Mouse (Mus musculus) hindbrain, embryonic 14.5 days (tissue): ENCODE measurements at regions not wholly inside any gene's neighbourhood (a gene's known extent, or its start where the extent isn't known, plus 50 kb on each side); places are given as distances from the start of the nearest gene placed in this dataset.
"Not testable (repeated sequence)": the region's sequence is repeated elsewhere in the genome, so short reads cannot be mapped to it uniquely, and the experiment has no call there.

Source experiments
- ATAC-seq: fragments of 200-750 bp; cut with Nextera tagmentation; 2 replicates; pipeline ENCODE4 v1.8.0; 2017; ENCODE audit warnings: moderate number of reproducible peaks, mild to moderate bottlenecking, moderate TSS enrichment, moderate library complexity; ENCODE audit not compliant: low FRiP score
- DNase-seq: peaks from one replicate; pipeline ENCODE4 v3.0.0-alpha.2; 2015; ENCODE audit warnings: low spot score
- H3K27ac ChIP-seq: fragments of 300-500 bp; sonication (generic); 2 replicates; pipeline ENCODE4 v1.5.1; 2014; ENCODE audit warnings: mild to moderate bottlenecking, moderate library complexity
- H3K27me3 ChIP-seq: fragments of 300-500 bp; sonication (generic); 2 replicates; pipeline ENCODE4 v1.6.1; 2014; ENCODE audit warnings: mild to moderate bottlenecking, low read length, mixed read lengths; ENCODE audit not compliant: control insufficient read depth, insufficient read depth
- H3K36me3 ChIP-seq: fragments of 300-500 bp; sonication (generic); replicated peaks from 2 replicates; pipeline ENCODE4 v1.6.1; 2014; ENCODE audit not compliant: control insufficient read depth, insufficient read depth
- H3K4me1 ChIP-seq: fragments of 300-500 bp; sonication (generic); replicated peaks from 2 replicates; pipeline ENCODE4 v1.6.1; 2014; ENCODE audit warnings: antibody characterized with exemption, low read length, mixed read lengths; ENCODE audit not compliant: control insufficient read depth, insufficient read depth
- H3K4me2 ChIP-seq: fragments of 300-500 bp; sonication (generic); replicated peaks from 2 replicates; pipeline ENCODE4 v1.6.1; 2014; ENCODE audit warnings: mild to moderate bottlenecking, moderate library complexity
- H3K4me3 ChIP-seq: fragments of 300-500 bp; sonication (generic); replicated peaks from 2 replicates; pipeline ENCODE4 v1.5.1; 2014; ENCODE audit warnings: mild to moderate bottlenecking, low read length
- H3K9ac ChIP-seq: fragments of 300-500 bp; sonication (generic); 2 replicates; pipeline ENCODE4 v1.6.1; 2014
- H3K9me3 ChIP-seq: fragments of 300-500 bp; sonication (generic); 2 replicates; pipeline ENCODE4 v1.6.1; 2016; ENCODE audit warnings: low read length; ENCODE audit not compliant: control insufficient read depth
- WGBS: fragments of 180-500 bp; shearing (Covaris S2); extraction: QIAGEN DNeasy Blood & Tissue Kit; methylation state at CpG from one replicate; pipeline ENCODE4 v1.1.7; 2014; 5-methylcytosine and 5-hydroxymethylcytosine counted together

GRCm38 (mm10) chr6:68828460-68828859 is 1292.9 kb upstream of the Tacstd2 start:
- not testable (repeated sequence) for H3K4me3 ChIP-seq, DNase-seq, ATAC-seq, H3K27ac ChIP-seq, H3K9ac ChIP-seq, H3K4me1 ChIP-seq, H3K36me3 ChIP-seq, H3K9me3 ChIP-seq, H3K27me3 ChIP-seq, H3K4me2 ChIP-seq
- 93% methylated on average over 1 of the region's 1 CpGs for WGBS

GRCm38 (mm10) chr6:68813346-68813745 is 1277.8 kb upstream of the Tacstd2 start:
- WGBS, result 82% methylated on average over 3 of the region's 3 CpGs
- ATAC-seq, result no peak

GRCm38 (mm10) chr6:68799205-68799604 is 1263.6 kb upstream of the Tacstd2 start:
- not testable (repeated sequence) for H3K9ac ChIP-seq, H3K4me2 ChIP-seq, H3K27ac ChIP-seq, H3K36me3 ChIP-seq, ATAC-seq, H3K4me3 ChIP-seq, DNase-seq, H3K9me3 ChIP-seq, H3K27me3 ChIP-seq, H3K4me1 ChIP-seq
- WGBS, result 93% methylated on average over 17 of the region's 19 CpGs

More at GRCm38 (mm10) chr6:68813346-68813745, 1277.8 kb upstream of the Tacstd2 start:
- Histone ChIP-seq H3K4me3 (no peak overlapping the region), H3K27ac (no peak overlapping the region), H3K27me3 (no peaks in the 10 kb centered on the region), H3K9me3 (no peaks in the 10 kb centered on the region), H3K36me3 (no peaks in the 10 kb centered on the region), H3K4me1 (no peaks in the 10 kb centered on the region), H3K9ac (no peak overlapping the region), H3K4me2 (no peak overlapping the region)
- DNase-seq, result no peak

GRCm38 (mm10) chr6:68771507-68771906 is 1235.9 kb upstream of the Tacstd2 start:
- no peak overlapping the region for H3K27ac ChIP-seq
- H3K4me2 ChIP-seq, result no peak overlapping the region
- H3K9me3 ChIP-seq, result 0 out of 2 replicates have a peak, but pooled peaks cover 3% of the 10 kb centered on the region
- WGBS, result 84% methylated on average over 2 of the region's 2 CpGs
- no peak overlapping the region for H3K9ac ChIP-seq
- H3K4me3 ChIP-seq, result no peak overlapping the region
- no peaks in the 10 kb centered on the region for H3K4me1 ChIP-seq
- no peaks in the 10 kb centered on the region for H3K36me3 ChIP-seq
- H3K27me3 ChIP-seq, result no peaks in the 10 kb centered on the region
- no peak for ATAC-seq
- DNase-seq, result no peak

- Histone ChIP-seq H3K9me3 (no peaks in the 10 kb centered on the region), H3K36me3 (no peaks in the 10 kb centered on the region), H3K4me1 (no peaks in the 10 kb centered on the region), H3K27ac (no peak overlapping the region), H3K4me3 (no peak overlapping the region), H3K27me3 (no peaks in the 10 kb centered on the region), H3K9ac (no peak overlapping the region), H3K4me2 (no peak overlapping the region)
- WGBS, result 97% methylated on average over 1 of the region's 1 CpGs
- ATAC-seq (no peak), DNase-seq (no peak)
These were observed 1214.9 kb upstream of the Tacstd2 start for GRCm38 (mm10) chr6:68750451-68750850.

- Histone ChIP-seq H3K9me3 (no peaks in the 10 kb centered on the region), H3K4me1 (no peaks in the 10 kb centered on the region), H3K9ac (no peak overlapping the region), H3K4me2 (no peak overlapping the region), H3K4me3 (no peak overlapping the region), H3K27me3 (no peaks in the 10 kb centered on the region), H3K36me3 (no peaks in the 10 kb centered on the region), H3K27ac (no peak overlapping the region)
- WGBS, result 84% methylated on average over 3 of the region's 3 CpGs
- DNase-seq (no peak), ATAC-seq (no peak)
These were observed 1214.1 kb upstream of the Tacstd2 start for GRCm38 (mm10) chr6:68749699-68750098.

GRCm38 (mm10) chr6:68738573-68738972 is 1203.0 kb upstream of the Tacstd2 start:
- H3K4me2 ChIP-seq, result no peak overlapping the region
- no peaks in the 10 kb centered on the region for H3K27me3 ChIP-seq
- ATAC-seq, result no peak
- H3K27ac ChIP-seq, result no peak overlapping the region
- no peak overlapping the region for H3K9ac ChIP-seq
- no peaks in the 10 kb centered on the region for H3K36me3 ChIP-seq
- no peaks in the 10 kb centered on the region for H3K4me1 ChIP-seq
- DNase-seq, result no peak
- no peaks in the 10 kb centered on the region for H3K9me3 ChIP-seq
- no peak overlapping the region for H3K4me3 ChIP-seq

- H3K27ac ChIP-seq, result no peak overlapping the region
- H3K36me3 ChIP-seq, result no peaks in the 10 kb centered on the region
- no peaks in the 10 kb centered on the region for H3K9me3 ChIP-seq
- no peaks in the 10 kb centered on the region for H3K27me3 ChIP-seq
- 93% methylated on average over 3 of the region's 3 CpGs for WGBS
- H3K4me1 ChIP-seq, result no peaks in the 10 kb centered on the region
- ATAC-seq (no peak), DNase-seq (no peak)
- H3K9ac ChIP-seq, result no peak overlapping the region
- H3K4me3 ChIP-seq, result no peak overlapping the region
- H3K4me2 ChIP-seq, result no peak overlapping the region
These were observed 1201.1 kb upstream of the Tacstd2 start for GRCm38 (mm10) chr6:68736647-68737046.

- ATAC-seq (no peak), DNase-seq (no peak)
- H3K4me1 ChIP-seq, result no peaks in the 10 kb centered on the region
- no peak overlapping the region for H3K4me3 ChIP-seq
- no peak overlapping the region for H3K4me2 ChIP-seq
- H3K27ac ChIP-seq, result no peak overlapping the region
- no peaks in the 10 kb centered on the region for H3K27me3 ChIP-seq
- no peaks in the 10 kb centered on the region for H3K36me3 ChIP-seq
- no peak overlapping the region for H3K9ac ChIP-seq
- H3K9me3 ChIP-seq, result no peaks in the 10 kb centered on the region
These were observed 1200.5 kb upstream of the Tacstd2 start for GRCm38 (mm10) chr6:68736068-68736467.

- not testable (repeated sequence) for H3K4me2 ChIP-seq, H3K4me1 ChIP-seq, H3K36me3 ChIP-seq, H3K9ac ChIP-seq, H3K4me3 ChIP-seq, DNase-seq, H3K9me3 ChIP-seq, H3K27ac ChIP-seq, H3K27me3 ChIP-seq, ATAC-seq
- WGBS, result 76% methylated on average over 1 of the region's 1 CpGs
These were observed 1175.5 kb upstream of the Tacstd2 start for GRCm38 (mm10) chr6:68711084-68711483.
